Mouse (Mus musculus) c-Kit-positive CD71-positive TER-119-negative erythroid progenitor cells, embryonic 14.5 days (primary cell): ENCODE measurements around the gene Ndufb5.
"Not testable (repeated sequence)": the region's sequence is repeated elsewhere in the genome, so short reads cannot be mapped to it uniquely, and the experiment has no call there.

Experiments
- DNase-seq: peaks from one replicate; pipeline ENCODE4 v3.0.0-alpha.2; 2013; ENCODE audit warnings: low read depth

The Ndufb5 gene

GRCm38 (mm10) chr3:32736244-32737171 is at the start of gene Ndufb5:
Gene Ndufb5 (plus strand): TSS chr3:32736990.
- DNase-seq = peak; percentile 98

- DNase-seq = no peak
Observed at GRCm38 (mm10) chr3:32687156-32687555, 49.6 kb upstream of the Ndufb5 start.

- DNase-seq = peak; percentile 63
Observed at GRCm38 (mm10) chr3:32689567-32689999, 47.2 kb upstream of the Ndufb5 start.

- no peak for DNase-seq
Observed at GRCm38 (mm10) chr3:32690008-32690407, 46.8 kb upstream of the Ndufb5 start.

- no peak for DNase-seq
Observed at GRCm38 (mm10) chr3:32690901-32691300, 45.9 kb upstream of the Ndufb5 start.

- DNase-seq = no peak
Observed at GRCm38 (mm10) chr3:32691841-32692240, 44.9 kb upstream of the Ndufb5 start.

GRCm38 (mm10) chr3:32694211-32694610 is 42.6 kb upstream of the Ndufb5 start:
- no peak for DNase-seq

- DNase-seq = no peak
Observed at GRCm38 (mm10) chr3:32694737-32695582, 41.8 kb upstream of the Ndufb5 start.

GRCm38 (mm10) chr3:32695583-32695980 is 41.2 kb upstream of the Ndufb5 start:
- DNase-seq = no peak

- peak; percentile 82 for DNase-seq
Observed at GRCm38 (mm10) chr3:32698228-32698863, 38.4 kb upstream of the Ndufb5 start.

GRCm38 (mm10) chr3:32704021-32704420 is 32.8 kb upstream of the Ndufb5 start:
- not testable (repeated sequence) for DNase-seq

GRCm38 (mm10) chr3:32704632-32705031 is 32.2 kb upstream of the Ndufb5 start:
- not testable (repeated sequence) for DNase-seq

- DNase-seq = not testable (repeated sequence)
Observed at GRCm38 (mm10) chr3:32705647-32706348, 31.0 kb upstream of the Ndufb5 start, which contains the start of gene Actl6a. Gene Actl6a (plus strand): TSS chr3:32706298.

- DNase-seq = no peak
Observed at GRCm38 (mm10) chr3:32708052-32708367, 28.8 kb upstream of the Ndufb5 start.

GRCm38 (mm10) chr3:32708368-32709231 is 28.2 kb upstream of the Ndufb5 start:
- peak; percentile 97 for DNase-seq

GRCm38 (mm10) chr3:32709388-32709787 is 27.4 kb upstream of the Ndufb5 start:
- DNase-seq = no peak

- DNase-seq = no peak
Observed at GRCm38 (mm10) chr3:32713711-32714110, 23.1 kb upstream of the Ndufb5 start.

- not testable (repeated sequence) for DNase-seq
Observed at GRCm38 (mm10) chr3:32717403-32717802, 19.4 kb upstream of the Ndufb5 start.

- no peak for DNase-seq
Observed at GRCm38 (mm10) chr3:32718271-32718670, 18.5 kb upstream of the Ndufb5 start.

- no peak for DNase-seq
Observed at GRCm38 (mm10) chr3:32724191-32724590, 12.6 kb upstream of the Ndufb5 start.

GRCm38 (mm10) chr3:32725951-32726350 is 10.8 kb upstream of the Ndufb5 start:
- no peak for DNase-seq
